ENCODE assay signal across 26 mouse cellular contexts in genomic region chr5:35811639-35812295, GRCm38 (mm10). TPM values are rescaled to one million over a fixed set of nuclear protein-coding genes. Genes with fewer than 3 reads are reported as not detected.
DNase-seq lines count a peak whose midpoint lies in the region; ATAC-seq and TF ChIP-seq lines count a peak whose summit lies in the region.
"Had no signal": no experiment of that assay in that cellular context is flagged by ENCODE, and none has a peak within 500 bp of the region (broad histone marks: within the 10 kb centered on the region; RNA-seq: fewer than 3 reads in every experiment).

No protein-coding gene starts in this region.

- no peak overlapping the region for H3K9ac ChIP-seq in hindbrain, embryonic 11.5 days (ENCODE audit: low read depth, low read length)
- H3K9ac ChIP-seq: forebrain, embryonic 15.5 days; hindbrain, embryonic 15.5 days; limb, embryonic 15.5 days; liver, embryonic 14.5 days; lung, embryonic 14.5 days; midbrain, embryonic 15.5 days; neural tube, embryonic 12.5 days had no signal

- TF ChIP-seq CTCF in left cerebral cortex, adult 2 months (IDR thresholded peaks at IDR 0.05), result no peak

- no peak overlapping the region for H3K4me3 ChIP-seq in left cerebral cortex, adult 2 months
- no peak overlapping the region for H3K4me3 ChIP-seq in hindbrain, embryonic 11.5 days (ENCODE audit: low read depth, low read length)
- H3K4me3 ChIP-seq: embryonic facial prominence, embryonic 10.5 days; forebrain, embryonic 15.5 days; hindbrain, embryonic 15.5 days; limb, embryonic 15.5 days; megakaryocyte, embryonic 14.5 days; midbrain, embryonic 15.5 days; neural tube, embryonic 12.5 days had no signal

- intact Hi-C loops in left cerebral cortex, adult 2 months (cut with DNase I), result no loop called here
- intact Hi-C loops in left cerebral cortex, postnatal 36 days (cut with DNase I), result no loop called here
- intact Hi-C loops in heart, postnatal 10 days (cut with DNase I), result loop anchor here (5.0 kb wide), 1 partner anchor 41 kb away; no protein-coding TSS in a partner anchor

- peak overlapping the region; percentile 80 for H3K27ac ChIP-seq in left cerebral cortex, adult 2 months
- H3K27ac ChIP-seq in hindbrain, embryonic 11.5 days (ENCODE audit: low read depth, low read length), result no peak overlapping the region
- H3K27ac ChIP-seq: embryonic facial prominence, embryonic 10.5 days; forebrain, embryonic 15.5 days; hindbrain, embryonic 15.5 days; limb, embryonic 15.5 days; liver, embryonic 14.5 days; midbrain, embryonic 15.5 days; neural tube, embryonic 12.5 days had no signal

- no peak overlapping the region for H3K4me2 ChIP-seq in hindbrain, embryonic 11.5 days (replicated peaks; ENCODE audit: low read depth, low read length)
- H3K4me2 ChIP-seq: forebrain, embryonic 15.5 days; hindbrain, embryonic 15.5 days; limb, embryonic 15.5 days; lung, embryonic 14.5 days; midbrain, embryonic 15.5 days; neural tube, embryonic 12.5 days had no signal

- H3K27me3 ChIP-seq in hindbrain, embryonic 11.5 days (ENCODE audit: control insufficient read depth, insufficient read depth, low read length), result no peaks in the 10 kb centered on the region
- H3K27me3 ChIP-seq: forebrain, embryonic 15.5 days; hindbrain, embryonic 15.5 days; limb, embryonic 15.5 days; midbrain, embryonic 15.5 days; neural tube, embryonic 12.5 days had no signal

- peak; percentile 61 for ATAC-seq in megakaryocyte-erythroid progenitor cell, adult 5-6 weeks (replicated peaks; ENCODE audit: low FRiP score, low TSS enrichment, poor library complexity, severe bottlenecking)
- no peak for ATAC-seq in hindbrain, embryonic 11.5 days (ENCODE audit: low FRiP score)
- ATAC-seq: activated CD4-positive, CD25-positive, alpha-beta regulatory T cell, adult 4 months; forebrain, embryonic 15.5 days; midbrain, embryonic 15.5 days had no signal

- 88% methylated on average over 13 of the region's 13 CpGs for WGBS in hindbrain, embryonic 11.5 days

- no peaks in the 10 kb centered on the region for H3K4me1 ChIP-seq in hindbrain, embryonic 11.5 days (replicated peaks; ENCODE audit: control insufficient read depth, insufficient read depth, low read length)
- H3K4me1 ChIP-seq: megakaryocyte, embryonic 14.5 days had no signal

- H3K36me3 ChIP-seq in hindbrain, embryonic 11.5 days (ENCODE audit: control insufficient read depth, insufficient read depth, low read length), result no peaks in the 10 kb centered on the region
- H3K36me3 ChIP-seq: embryonic facial prominence, embryonic 10.5 days; forebrain, embryonic 15.5 days; hindbrain, embryonic 15.5 days; limb, embryonic 15.5 days; midbrain, embryonic 15.5 days; neural tube, embryonic 12.5 days had no signal

- peak; percentile 25 for DNase-seq in gastrocnemius, adult 18-20 months (ENCODE audit: low spot score)
- no peak for DNase-seq in gastrocnemius, adult 8-10 months (ENCODE audit: low spot score in 2 of 2)
- no peak for DNase-seq in left cerebral cortex, adult 2 months (ENCODE audit: extremely low spot score in 1 of 2, low spot score in 2 of 2)
- no peak for DNase-seq in left cerebral cortex, postnatal 36 days (ENCODE audit: low spot score in 2 of 2)
- peak; percentile 67 to 72 for DNase-seq in heart, postnatal 10 days
- DNase-seq in hindbrain, embryonic 11.5 days (ENCODE audit: low spot score), result no peak
- DNase-seq in thymus, postnatal 36 days, result no peak
- DNase-seq: adrenal gland, postnatal 10 days; cerebellum, adult 2 months; cerebellum, postnatal 36 days; gastrocnemius, postnatal 36 days; kidney, adult 9 months; kidney, postnatal 25 days; lung, embryonic 14.5 days; right cerebral cortex, postnatal 14 days; thymus, postnatal 25 days had no signal

- H3K9me3 ChIP-seq in hindbrain, embryonic 11.5 days (ENCODE audit: control insufficient read depth, low read length), result no peaks in the 10 kb centered on the region
- H3K9me3 ChIP-seq: embryonic facial prominence, embryonic 10.5 days; forebrain, embryonic 15.5 days; hindbrain, embryonic 15.5 days; limb, embryonic 15.5 days; megakaryocyte, embryonic 14.5 days; midbrain, embryonic 15.5 days; neural tube, embryonic 12.5 days had no signal

RNA-seq across cellular contexts. Expression of gene Ablim2, which starts 54.1 kb away (rescaled TPM):
- 10 to 100 TPM; 35.0 to 45.0 TPM for total RNA-seq in gastrocnemius, adult 18-20 months (2021)
- total RNA-seq in gastrocnemius, adult 8-10 months (2022), result 10 to 100 TPM; 36.1 to 43.4 (median 40.7) TPM
- total RNA-seq in left cerebral cortex, adult 2 months (2021), result 100 to 1,000 TPM; 191 to 208 TPM
- 100 to 1,000 TPM; 150 to 220 TPM for total RNA-seq in left cerebral cortex, postnatal 36 days (2021)
- 10 to 100 TPM in 1 of 2 experiments, 1 to 10 TPM in 1; 9.9 to 12.6 TPM for total RNA-seq in heart, postnatal 10 days (2021)
- total RNA-seq in megakaryocyte-erythroid progenitor cell, adult 5-6 weeks (2014; fragmentation: Nextera tagmentation), result 0.22 TPM in 1 of 2 replicates, not detected in the other
- total RNA-seq in megakaryocyte-erythroid progenitor cell, adult 5-6 weeks (2017), result 0.38 and 3.1 TPM in 2 replicates
- polyA plus RNA-seq in hindbrain, embryonic 11.5 days (2014; fragmentation: Nextera tagmentation; extraction: Ambion mirVana), result 0.60 and 0.82 TPM in 2 replicates

Comparison
In these comparisons a context has a peak if more than half of its experiments do, and no peak if none do; other contexts are left out.
1. DNase-seq: peak in gastrocnemius, adult 18-20 months (single experiment) and heart, postnatal 10 days (2 of 2); none in gastrocnemius, adult 8-10 months (0 of 2), left cerebral cortex, adult 2 months (0 of 2), left cerebral cortex, postnatal 36 days (0 of 2), hindbrain, embryonic 11.5 days (single experiment) and thymus, postnatal 36 days (0 of 2).